Mouse (Mus musculus) olfactory bulb, adult 2 months (tissue): Measurements from ENCODE around the gene Gm21834. TPM values are rescaled to one million over a fixed set of nuclear protein-coding genes. Genes with fewer than 3 reads are reported as not detected.

Source experiments
- H3K27ac ChIP-seq: fragments of 200-500 bp; 2 replicates; pipeline ENCODE4 v1.5.1; 2012; ENCODE audit warnings: low read depth, low read length; ENCODE audit not compliant: insufficient read depth
- H3K4me1 ChIP-seq: fragments of 200-500 bp; 2 replicates; pipeline ENCODE4 v1.6.1; 2012; ENCODE audit warnings: low read length; ENCODE audit not compliant: control insufficient read depth, insufficient read depth
- H3K4me3 ChIP-seq: fragments of 200-500 bp; 2 replicates; pipeline ENCODE4 v1.5.1; 2012; ENCODE audit warnings: mild to moderate bottlenecking, low read depth, low read length, moderate library complexity; ENCODE audit not compliant: insufficient read depth
- CTCF ChIP-seq: fragments of 200-500 bp; IDR thresholded peaks from 2 replicates; pipeline ENCODE4 v1.5.1; 2012; ENCODE audit warnings: low read depth, mild to moderate bottlenecking, low read length, moderate library complexity; ENCODE audit not compliant: insufficient read depth
- POLR2A ChIP-seq: fragments of 200-500 bp; IDR thresholded peaks from 2 replicates; pipeline ENCODE4 v1.6.1; 2012; ENCODE audit warnings: mild to moderate bottlenecking, low read depth, low read length, moderate library complexity; ENCODE audit not compliant: insufficient read depth
- WGBS: fragments of 180-500 bp; shearing (Covaris S2); methylation state at CpG from one replicate; pipeline ENCODE4 v1.1.7; 2018; 5-methylcytosine and 5-hydroxymethylcytosine counted together
- polyA plus RNA-seq: library from polyadenylated mRNA; stranded (reverse); fragments of >200 nt; gene quantifications from 2 replicates; pipeline ENCODE4 v1.2.4, GENCODE M21; 2012; ENCODE audit warnings: low replicate concordance; ENCODE audit not compliant: missing spikeins, insufficient read depth, insufficient read length

Gm21834 gene
- polyA plus RNA-seq, result not detected in 2 replicates

- no peak within 1 kb of the TSS for H3K4me3 ChIP-seq
- TF ChIP-seq CTCF, result no peak
- no peak for TF ChIP-seq POLR2A
- H3K27ac ChIP-seq, result no peak within 1 kb of the TSS
- no peaks in the 10 kb centered on the region for H3K4me1 ChIP-seq
- WGBS, result 79% methylated on average over 5 of the region's 5 CpGs
Measured at GRCm38 (mm10) chr17:57742119-57742518, at the start of gene Gm21834. Gene Gm21834, minus strand, starts transcription at chr17:57742219.

GRCm38 (mm10) chr17:57788161-57788799 is 46.3 kb upstream of the Gm21834 start:
- no peak overlapping the region for H3K27ac ChIP-seq
- WGBS, result 93% methylated on average over 1 of the region's 1 CpGs
- no peak overlapping the region for H3K4me3 ChIP-seq
- H3K4me1 ChIP-seq, result no peaks in the 10 kb centered on the region
- TF ChIP-seq CTCF (no peak), POLR2A (no peak)

GRCm38 (mm10) chr17:57770904-57771303 is 28.9 kb upstream of the Gm21834 start:
- Histone ChIP-seq H3K27ac (no peak overlapping the region), H3K4me1 (no peaks in the 10 kb centered on the region), H3K4me3 (no peak overlapping the region)
- 12% methylated on average over 4 of the region's 4 CpGs for WGBS
- TF ChIP-seq CTCF, result no peak
- TF ChIP-seq POLR2A, result no peak

- no peak within 1 kb of the TSS for H3K27ac ChIP-seq
- no peaks in the 10 kb centered on the region for H3K4me1 ChIP-seq
- WGBS, result 13% methylated on average over 26 of the region's 26 CpGs
Measured at GRCm38 (mm10) chr17:57768622-57769610, 26.9 kb upstream of the Gm21834 start, which contains the start of gene Cntnap5c. Gene Cntnap5c, plus strand, starts transcription at chr17:57769570.

DNA sequence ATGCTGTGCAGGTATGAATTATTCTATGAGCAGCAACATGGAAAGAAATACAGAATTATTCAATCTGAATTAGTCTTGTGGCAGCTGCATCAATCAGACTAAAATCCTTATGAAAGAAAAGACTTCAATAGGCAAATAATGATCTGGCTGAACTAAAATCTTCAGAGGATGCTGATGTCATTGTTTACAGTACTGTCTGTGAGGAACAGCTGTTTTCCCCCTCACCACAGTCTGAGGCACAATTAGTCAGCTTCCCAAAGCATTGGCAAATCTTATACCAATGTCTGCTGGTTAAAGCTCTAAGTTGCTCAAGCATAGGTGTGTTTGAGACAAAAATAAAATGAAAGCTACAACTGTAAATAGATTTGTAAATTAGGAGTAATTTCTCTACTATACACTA is 25.3 kb upstream of the Gm21834 start:
- H3K4me3 ChIP-seq, result no peak overlapping the region
- TF ChIP-seq POLR2A, result no peak
- no peak for TF ChIP-seq CTCF
- H3K4me1 ChIP-seq, result no peaks in the 10 kb centered on the region
- H3K27ac ChIP-seq, result no peak overlapping the region

More at GRCm38 (mm10) chr17:57768622-57769610, 26.9 kb upstream of the Gm21834 start, which contains the start of gene Cntnap5c:
- peak within 1 kb of the TSS; percentile 39 for H3K4me3 ChIP-seq
- TF ChIP-seq CTCF (no peak), POLR2A (no peak)

GRCm38 (mm10) chr17:57758033-57758432 is 16.0 kb upstream of the Gm21834 start:
- Histone ChIP-seq H3K27ac (no peak overlapping the region), H3K4me1 (no peaks in the 10 kb centered on the region), H3K4me3 (no peak overlapping the region)
- TF ChIP-seq CTCF (no peak), POLR2A (no peak)
- 68% methylated on average over 1 of the region's 1 CpGs for WGBS

DNA sequence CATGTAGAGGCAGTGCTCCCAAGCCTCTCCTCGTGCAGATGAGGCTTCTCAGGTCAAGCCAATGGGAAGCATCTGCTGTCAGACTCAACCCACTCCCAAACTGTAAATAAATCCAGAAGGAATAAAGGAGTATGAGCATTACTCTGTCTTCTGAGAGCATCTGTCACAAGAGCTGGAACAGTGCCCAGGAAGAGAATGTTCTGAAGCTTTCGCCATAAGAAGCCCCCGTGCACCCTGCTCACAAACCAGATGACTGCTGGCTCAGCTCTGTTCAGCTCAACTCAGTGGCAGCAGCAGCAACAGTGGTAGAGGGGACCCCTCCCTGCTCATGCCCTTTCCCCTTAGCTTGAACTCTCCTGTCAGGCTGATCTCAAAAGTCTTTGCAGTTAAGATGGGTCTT is 47.2 kb downstream of the Gm21834 start:
- H3K4me3 ChIP-seq, result no peak overlapping the region
- 60% methylated on average over 3 of the region's 3 CpGs for WGBS
- H3K4me1 ChIP-seq, result no peaks in the 10 kb centered on the region
- no peak overlapping the region for H3K27ac ChIP-seq
- no peak for TF ChIP-seq POLR2A
- TF ChIP-seq CTCF, result no peak

Other genes with a start within 250 kb of the Gm21834 start
- gene Vmn2r120, start 196.7 kb downstream of the Gm21834 start, polyA plus RNA-seq, result not detected in 2 replicates
- gene Cntnap5c, start 27.4 kb upstream of the Gm21834 start, polyA plus RNA-seq, result not detected in 2 replicates